Mouse (Mus musculus): ENCODE data around the gene Timm23.

Timm23 gene

GRCm38 (mm10) chr14:32134293-32134692, 67.4 kb downstream of the Timm23 start:
- no peak for DNase-seq (ENCODE audit: low spot score)

- DNase-seq (ENCODE audit: low spot score) = no peak
Observed at GRCm38 (mm10) chr14:32131836-32132235, 69.9 kb downstream of the Timm23 start.

Data from ovary, postnatal 10 days (tissue).